Mouse (Mus musculus) cerebellum, adult 8-10 months (tissue): ENCODE measurements around the gene Tprgl.

ENCODE experiments used
- DNase-seq: peaks from one replicate; pipeline ENCODE4 v3.0.0; 2022

Tprgl gene

GRCm38 (mm10) chr4:154159002-154159401, 1.5 kb downstream of the Tprgl start:
- DNase-seq: peak; percentile 88

GRCm38 (mm10) chr4:154157970-154158662, 2.4 kb downstream of the Tprgl start:
- no peak for DNase-seq

- no peak for DNase-seq
Observed at GRCm38 (mm10) chr4:154156050-154156449, 4.4 kb downstream of the Tprgl start.

- no peak for DNase-seq
Observed at GRCm38 (mm10) chr4:154154104-154154503, 6.4 kb downstream of the Tprgl start.

DNA sequence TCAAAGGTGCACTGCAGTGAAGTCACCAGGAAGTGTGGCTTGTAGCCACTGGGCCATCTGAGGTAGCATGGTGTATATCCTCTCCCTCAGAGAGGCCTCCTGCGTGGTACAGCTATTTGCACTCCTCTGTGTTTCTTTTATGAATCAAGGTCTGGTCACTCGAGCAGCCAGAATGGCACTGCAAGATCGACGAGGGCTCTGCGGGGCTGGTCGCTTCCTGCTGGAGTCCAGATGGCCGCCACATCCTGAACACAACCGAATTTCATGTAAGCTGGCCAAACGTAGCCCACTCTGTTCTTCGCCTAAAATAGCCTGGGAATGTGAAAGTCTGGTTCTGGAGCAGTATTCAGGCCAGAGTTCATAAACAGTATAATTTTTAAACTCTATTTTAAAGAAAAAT, 14.1 kb downstream of the Tprgl start:
- DNase-seq: peak; percentile 60

- DNase-seq: no peak
Observed at GRCm38 (mm10) chr4:154144712-154145111, 15.8 kb downstream of the Tprgl start.

DNA sequence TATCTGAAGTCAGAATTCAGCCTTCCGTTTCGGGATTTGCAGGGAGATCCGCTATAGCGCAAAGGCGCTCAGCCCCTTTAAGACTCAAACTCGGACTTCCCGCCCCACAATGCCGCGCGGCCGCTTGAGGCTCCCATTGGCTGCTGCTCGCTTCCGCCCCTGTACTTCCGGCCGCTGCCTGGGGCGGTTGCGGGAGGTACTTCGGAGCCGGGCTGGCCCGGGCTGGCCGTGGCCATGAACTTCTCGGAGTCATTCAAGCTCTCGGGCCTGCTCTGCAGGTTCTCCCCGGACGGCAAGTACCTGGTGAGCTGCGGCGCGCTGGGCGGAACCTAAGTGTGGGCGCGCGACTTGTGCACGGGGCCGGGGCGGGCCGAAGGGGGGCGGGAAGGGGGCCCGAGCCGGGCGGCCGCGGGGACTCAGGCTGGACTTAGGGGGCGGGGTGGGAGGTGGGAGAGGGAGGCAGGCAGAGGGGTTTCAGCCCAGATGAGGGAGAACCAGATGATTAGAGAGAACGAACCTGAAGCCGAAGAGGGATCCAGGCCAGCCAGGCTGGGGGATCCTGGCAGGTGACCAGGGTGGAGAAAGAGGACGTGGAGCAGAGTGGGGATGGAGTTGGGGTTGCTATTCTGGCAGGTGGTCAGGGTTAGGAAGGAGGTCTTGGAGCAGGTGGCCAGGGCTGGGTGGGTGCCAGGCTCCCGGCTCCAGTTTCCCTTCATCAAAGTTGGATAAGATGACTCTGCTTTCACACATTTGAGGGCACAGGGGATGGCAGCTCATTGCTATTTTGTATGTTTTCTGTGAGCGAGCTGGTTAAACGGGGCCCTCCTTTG, 18.0 kb downstream of the Tprgl start, which contains the start of gene Wrap73:
TSS of gene Wrap73 (plus strand) at position 162 of the 830 bp plus-strand sequence.
- peak; percentile 88 for DNase-seq

DNA sequence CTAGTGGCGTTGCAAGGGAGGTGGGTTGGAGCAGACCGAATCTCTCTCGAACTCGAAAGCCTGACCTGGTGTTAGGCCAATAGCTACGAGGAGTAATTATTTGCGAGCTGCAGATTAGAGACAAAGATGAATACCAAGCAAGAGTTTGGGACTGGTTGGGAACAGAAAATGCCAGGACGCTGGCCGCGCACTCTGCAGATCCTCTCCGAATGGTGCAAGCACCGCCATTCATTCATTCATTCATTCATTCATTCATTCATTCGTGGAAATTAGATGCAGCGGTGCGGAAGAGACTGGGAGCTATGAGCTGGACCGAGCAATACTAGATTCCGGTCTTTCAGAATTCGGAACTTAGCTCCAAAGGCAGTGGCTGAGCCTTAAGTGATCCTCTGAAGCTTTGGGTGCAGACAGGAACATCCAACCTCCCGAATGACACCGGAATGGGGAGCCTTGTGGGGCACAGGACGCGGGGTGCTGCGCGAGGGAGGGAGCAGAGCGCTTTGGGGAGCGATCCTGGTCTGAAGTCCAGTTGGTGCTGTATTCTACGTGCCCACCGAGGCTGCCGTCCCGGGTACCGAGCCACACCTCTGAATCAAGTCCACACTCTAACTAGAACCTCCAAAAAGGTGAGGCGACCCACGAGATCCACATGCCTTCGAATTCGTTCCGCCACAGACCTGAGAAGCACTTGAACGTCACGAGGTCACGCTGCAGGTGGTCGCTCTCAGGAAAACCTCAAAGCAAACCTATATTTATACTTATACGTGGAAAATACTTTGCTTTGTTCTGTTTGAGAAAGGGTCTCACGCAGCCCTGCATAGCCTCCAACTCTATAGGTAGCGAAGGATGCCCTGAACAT, 19.2 kb downstream of the Tprgl start:
- no peak for DNase-seq

GRCm38 (mm10) chr4:154140213-154141008, 20.1 kb downstream of the Tprgl start:
- peak; percentile 45 for DNase-seq

- DNase-seq: no peak
Observed at GRCm38 (mm10) chr4:154140182-154140212, 20.5 kb downstream of the Tprgl start, which contains the start of gene Trp73. TSS of gene Trp73 (minus strand) at chr4:154140208.

- DNase-seq: peak; percentile 49
Observed at GRCm38 (mm10) chr4:154139671-154140181, 20.7 kb downstream of the Tprgl start.

GRCm38 (mm10) chr4:154137139-154137538, 23.3 kb downstream of the Tprgl start:
- no peak for DNase-seq

GRCm38 (mm10) chr4:154134803-154135202, 25.7 kb downstream of the Tprgl start:
- DNase-seq: no peak

GRCm38 (mm10) chr4:154131894-154132293, 28.6 kb downstream of the Tprgl start:
- DNase-seq: no peak

GRCm38 (mm10) chr4:154129950-154130349, 30.5 kb downstream of the Tprgl start:
- no peak for DNase-seq

DNA sequence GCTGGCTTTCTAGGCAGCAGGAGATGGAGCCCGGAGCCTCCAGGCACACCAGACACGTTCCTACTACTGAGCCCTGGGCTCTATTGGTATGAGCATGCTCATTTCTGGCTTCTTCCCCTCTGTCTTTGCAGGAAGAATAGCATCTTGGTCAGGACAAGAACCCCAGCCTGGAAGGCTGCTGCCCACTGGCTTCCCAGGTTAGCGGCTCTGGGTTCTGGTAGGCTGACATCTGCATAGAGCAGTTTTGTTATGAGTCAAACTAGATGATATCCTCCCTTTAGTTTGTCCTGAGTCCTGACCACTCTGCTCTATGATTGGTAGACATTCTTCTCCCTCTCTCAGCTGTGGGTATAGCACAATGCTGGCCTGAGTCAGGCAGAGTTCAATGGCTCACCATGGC, 33.2 kb downstream of the Tprgl start:
- DNase-seq: no peak

GRCm38 (mm10) chr4:154125202-154125601, 35.3 kb downstream of the Tprgl start:
- DNase-seq: no peak

- no peak for DNase-seq
Observed at GRCm38 (mm10) chr4:154123553-154123952, 36.9 kb downstream of the Tprgl start.

DNA sequence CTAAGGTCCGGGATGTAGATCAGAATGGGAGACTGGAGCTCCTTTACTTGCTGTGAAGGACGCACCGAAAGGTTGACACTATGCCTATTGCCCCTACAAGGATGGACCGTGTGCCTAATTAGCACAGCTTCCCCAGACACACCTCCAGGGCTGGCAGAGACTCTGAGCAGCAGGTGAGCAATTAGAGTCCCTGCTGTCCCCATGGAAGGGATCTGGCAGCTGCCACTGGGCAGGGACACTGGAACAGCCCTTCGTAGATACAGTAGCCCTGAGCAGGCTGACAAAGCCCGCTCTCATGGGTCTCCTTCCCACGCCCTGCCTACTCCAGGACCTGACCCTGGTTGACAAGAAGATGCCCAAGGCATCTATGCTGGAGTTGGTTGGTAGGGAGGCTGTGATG, 38.1 kb downstream of the Tprgl start:
- no peak for DNase-seq

DNA sequence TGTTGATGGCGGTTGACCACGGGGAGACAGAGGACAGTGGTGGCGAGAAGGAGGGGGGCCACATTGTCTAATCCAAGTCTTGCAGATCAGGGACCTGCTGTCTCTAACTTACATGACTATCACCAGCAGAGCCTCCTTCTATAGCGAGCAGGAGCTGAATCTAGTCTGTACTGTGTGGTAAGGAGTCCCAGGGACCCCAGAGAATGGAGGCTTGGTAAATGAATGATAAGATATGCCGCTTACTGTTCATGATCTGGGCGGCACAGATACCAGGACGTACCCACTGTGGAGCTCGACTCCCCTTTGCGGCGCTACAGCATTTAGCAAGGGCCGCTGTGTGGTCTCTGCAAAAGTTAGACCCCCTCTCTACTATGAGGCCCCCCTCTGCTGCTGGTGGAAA, 38.7 kb downstream of the Tprgl start:
- no peak for DNase-seq

DNA sequence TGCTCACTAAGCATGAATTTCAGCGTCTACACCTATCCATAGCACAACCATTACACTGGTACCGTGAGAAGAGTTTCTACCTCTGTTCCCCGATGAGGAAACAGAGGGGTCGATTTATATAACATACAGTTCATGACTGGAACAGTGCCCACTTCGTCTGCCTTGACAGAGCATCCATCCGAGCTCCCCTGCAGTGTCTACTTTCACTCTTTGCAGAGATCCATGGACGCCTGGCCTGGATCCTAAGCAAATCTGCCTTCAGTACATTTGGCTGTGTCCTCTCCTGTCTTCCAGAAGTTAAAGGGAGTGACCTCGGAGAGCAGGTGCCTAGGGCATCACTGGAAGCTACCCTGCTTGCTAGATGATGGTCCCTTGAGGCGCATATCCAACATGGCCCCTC, 41.3 kb downstream of the Tprgl start:
- DNase-seq: peak; percentile 33

- peak; percentile 60 for DNase-seq
Observed at GRCm38 (mm10) chr4:154118782-154119181, 41.7 kb downstream of the Tprgl start.

GRCm38 (mm10) chr4:154116421-154116820, 44.0 kb downstream of the Tprgl start:
- no peak for DNase-seq
